20 mouse cellular contexts compared by ENCODE assay signal in genomic region chr16:90137175-90137574, GRCm38 (mm10). TPM values are rescaled to one million over a fixed set of nuclear protein-coding genes. Genes with fewer than 3 reads are reported as not detected.
DNase-seq lines count a peak whose midpoint lies in the region; ATAC-seq and TF ChIP-seq lines count a peak whose summit lies in the region.
"Had no signal": no experiment of that assay in that cellular context is flagged by ENCODE, and none has a peak within 500 bp of the region (broad histone marks: within the 10 kb centered on the region; RNA-seq: fewer than 3 reads in every experiment).

No protein-coding gene starts in this region.

- H3K27me3 ChIP-seq in E14TG2a.4 (ENCODE audit: insufficient read depth, low read length) (peaks cover 14% of the 10 kb centered on the region), ES-Bruce4 (ENCODE audit: control insufficient read depth, insufficient read depth, low read length, poor library complexity, severe bottlenecking) (no peaks in the 10 kb centered on the region)
- H3K27me3 ChIP-seq: embryonic facial prominence, embryonic 13.5 days; forebrain, embryonic 13.5 days; heart, embryonic 15.5 days; hindbrain, embryonic 13.5 days; Patski had no signal

- no peak for TF ChIP-seq EP300 in ES-Bruce4 (IDR thresholded peaks at IDR 0.05; ENCODE audit: insufficient read depth, low read depth, low read length)

- H3K9me3 ChIP-seq in E14TG2a.4 (ENCODE audit: low read length) (no peaks in the 10 kb centered on the region), ES-Bruce4 (replicated peaks; ENCODE audit: control insufficient read depth, insufficient read depth, low read length, poor library complexity, severe bottlenecking) (no peaks in the 10 kb centered on the region)
- H3K9me3 ChIP-seq: embryonic facial prominence, embryonic 13.5 days; forebrain, embryonic 13.5 days; heart, embryonic 15.5 days; hindbrain, embryonic 13.5 days had no signal

- DNase-seq in kidney, adult 8-10 months = no peak
- no peak for DNase-seq in adrenal gland, adult (ENCODE audit: inconsistent age in 2 of 2, low spot score in 1 of 2)
- DNase-seq in right cerebral cortex, adult 18-20 months = no peak
- DNase-seq: adrenal gland, adult 8-10 months; cerebellum, adult 11 months; cerebellum, adult 9-10 months; cerebellum, postnatal 25 days; gastrocnemius, postnatal 10 days; heart, adult 2 months; heart, postnatal 14 days had no signal

- no peak for TF ChIP-seq POLR2A in ES-Bruce4 (IDR thresholded peaks at IDR 0.05; ENCODE audit: insufficient read depth, low read length)

- H3K27ac ChIP-seq in ES-Bruce4 (ENCODE audit: insufficient read depth, low read length) = no peak overlapping the region
- H3K27ac ChIP-seq: embryonic facial prominence, embryonic 13.5 days; forebrain, embryonic 13.5 days; heart, adult 2 months; heart, embryonic 15.5 days; hindbrain, embryonic 13.5 days; hindbrain, postnatal 0 days had no signal

- H3K4me1 ChIP-seq in E14TG2a.4 (replicated peaks; ENCODE audit: low read depth, low read length) = peaks cover 70% of the 10 kb centered on the region
- H3K4me1 ChIP-seq in ES-Bruce4 (ENCODE audit: control insufficient read depth, insufficient read depth, low read length) = peaks cover 2% of the 10 kb centered on the region

- TF ChIP-seq CTCF in E14TG2a.4 (conservative IDR thresholded peaks at IDR 0.05; ENCODE audit: low read length) = no peak
- TF ChIP-seq CTCF in ES-Bruce4 (IDR thresholded peaks at IDR 0.05; ENCODE audit: low read depth, low read length) = no peak

- H3K36me3 ChIP-seq in E14TG2a.4 (ENCODE audit: insufficient read depth, low read length) = no peaks in the 10 kb centered on the region
- no peaks in the 10 kb centered on the region for H3K36me3 ChIP-seq in ES-Bruce4 (ENCODE audit: control insufficient read depth, insufficient read depth, low read length, poor library complexity, severe bottlenecking)
- H3K36me3 ChIP-seq: heart, embryonic 15.5 days had no signal

- H3K9ac ChIP-seq in ES-Bruce4 (ENCODE audit: low read depth, poor library complexity, severe bottlenecking) = peak overlapping the region; percentile 55; the same call in 1 of the 2 replicates
- H3K9ac ChIP-seq: embryonic facial prominence, embryonic 13.5 days; forebrain, embryonic 13.5 days; heart, embryonic 15.5 days; hindbrain, embryonic 13.5 days had no signal

- H3K4me3 ChIP-seq in E14TG2a.4 (replicated peaks; ENCODE audit: low read length) = peak overlapping the region; percentile 69
- H3K4me3 ChIP-seq in ES-Bruce4 (ENCODE audit: low read depth, low read length) = peak overlapping the region; percentile 16
- H3K4me3 ChIP-seq: embryonic facial prominence, embryonic 13.5 days; forebrain, embryonic 13.5 days; heart, adult 2 months; heart, embryonic 15.5 days; hindbrain, embryonic 13.5 days had no signal

- ATAC-seq in erythroid progenitor cell, adult 5-6 weeks (replicated peaks; ENCODE audit: low FRiP score, poor library complexity, severe bottlenecking) = 0 out of 2 replicates have a peak, but pooled peaks have one; percentile 19
- peak; percentile 29; the same call in 1 of the 2 replicates for ATAC-seq in monocyte, adult 5-6 weeks (replicated peaks; ENCODE audit: insufficient number of reproducible peaks, low FRiP score, low TSS enrichment, poor library complexity, severe bottlenecking)
- ATAC-seq: forebrain, embryonic 13.5 days; hindbrain, postnatal 0 days; Patski had no signal

RNA-seq across cellular contexts. Expression of gene Tiam1, which starts 6.4 kb away (rescaled TPM):
- 22.4 and 24.4 TPM in 2 replicates for polyA plus RNA-seq in ES-Bruce4 (2011; ENCODE audit: insufficient read depth, insufficient read length, low read depth, missing spikeins)
- total RNA-seq in erythroid progenitor cell, adult 5-6 weeks (2015; ENCODE audit: low replicate concordance) = 7.5 and 10.1 TPM in 2 replicates
- total RNA-seq in erythroid progenitor cell, adult 5-6 weeks (2017; ENCODE audit: low replicate concordance) = 9.6 and 28.4 TPM in 2 replicates
- total RNA-seq in monocyte, adult 5-6 weeks (2017) = 24.6 to 28.6 TPM (median 27.7 TPM) in 3 replicates
